Mouse (Mus musculus): ENCODE data around the gene Cfap44. TPM values are rescaled to one million over a fixed set of nuclear protein-coding genes. Genes with fewer than 3 reads are reported as not detected.

Gene Cfap44
- 0.04 and 0.21 TPM in 2 replicates for polyA plus RNA-seq (2012; rRNA removed)

DNA sequence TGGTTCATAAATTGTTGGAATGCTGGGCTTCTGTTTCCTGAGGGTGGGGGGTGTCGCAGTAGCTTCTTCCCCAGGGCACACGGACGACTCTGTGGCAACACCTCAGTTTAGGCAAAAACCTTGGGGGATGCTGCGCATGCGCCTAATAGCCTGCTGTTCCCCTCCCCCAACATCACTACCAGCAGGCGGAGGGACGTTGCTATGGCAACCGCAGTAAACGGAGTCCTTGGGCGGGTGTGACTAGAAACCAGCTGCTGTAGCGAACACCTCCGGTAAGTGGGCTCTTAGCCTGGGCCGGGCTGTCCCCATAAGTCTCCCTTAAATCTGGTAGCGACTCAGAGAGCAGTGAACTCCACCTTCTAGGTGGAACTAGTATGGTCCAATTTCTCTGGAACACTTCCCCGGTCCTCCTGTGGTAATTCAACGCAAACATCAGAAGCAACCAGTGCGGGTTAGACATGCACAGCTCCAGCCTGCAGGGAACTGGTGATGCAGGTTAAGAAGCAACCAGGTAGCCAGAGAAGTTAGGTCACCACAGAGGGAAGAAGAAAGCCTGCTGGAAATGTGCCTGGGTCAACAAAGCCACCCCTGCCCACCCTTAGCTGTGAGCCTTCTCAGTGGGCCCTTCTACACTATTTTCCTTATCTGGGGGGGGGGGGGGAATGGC lies at the start of gene Cfap44:
TSS of gene Cfap44 (plus strand) at position 220 of the 667 bp plus-strand sequence.
- DNase-seq (ENCODE audit: low spot score): peak; percentile 25

- DNase-seq (ENCODE audit: low spot score): peak; percentile 86
Measured at GRCm38 (mm10) chr16:44347071-44347901, 47.3 kb upstream of the Cfap44 start, which contains the start of gene Spice1. TSS of gene Spice1 (plus strand) at chr16:44347121.

DNA sequence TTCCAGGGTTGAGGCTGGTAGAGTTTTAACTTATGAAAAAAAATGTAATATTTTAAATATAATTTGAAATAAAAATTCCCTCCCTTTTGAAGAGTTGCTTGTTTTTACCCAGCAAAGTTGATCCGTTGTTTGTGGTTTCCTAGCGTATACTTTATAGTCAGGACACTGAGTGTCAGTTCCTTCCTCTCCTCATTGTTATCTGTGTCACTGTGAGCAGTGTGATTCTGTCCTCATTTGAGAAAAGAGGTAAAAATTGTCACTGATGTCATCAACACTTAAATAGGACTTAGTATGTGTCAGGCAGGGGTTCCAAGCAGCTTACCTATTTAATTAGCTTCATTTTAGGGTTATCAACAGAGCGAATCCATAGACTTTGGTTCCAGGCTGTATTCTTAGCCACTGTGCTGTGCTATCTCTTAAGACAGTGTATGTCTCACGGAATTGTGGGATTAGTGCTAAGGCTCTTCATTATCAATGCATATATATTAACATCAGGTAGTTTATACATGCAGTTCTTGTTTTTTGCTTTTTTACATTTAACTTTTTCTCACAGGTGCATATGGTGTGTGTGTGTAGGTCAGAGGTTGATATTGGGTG lies 44.7 kb upstream of the Cfap44 start:
- DNase-seq (ENCODE audit: low spot score): no peak

- no peak for DNase-seq (ENCODE audit: low spot score)
Measured at GRCm38 (mm10) chr16:44356291-44356690, 38.3 kb upstream of the Cfap44 start.

DNA sequence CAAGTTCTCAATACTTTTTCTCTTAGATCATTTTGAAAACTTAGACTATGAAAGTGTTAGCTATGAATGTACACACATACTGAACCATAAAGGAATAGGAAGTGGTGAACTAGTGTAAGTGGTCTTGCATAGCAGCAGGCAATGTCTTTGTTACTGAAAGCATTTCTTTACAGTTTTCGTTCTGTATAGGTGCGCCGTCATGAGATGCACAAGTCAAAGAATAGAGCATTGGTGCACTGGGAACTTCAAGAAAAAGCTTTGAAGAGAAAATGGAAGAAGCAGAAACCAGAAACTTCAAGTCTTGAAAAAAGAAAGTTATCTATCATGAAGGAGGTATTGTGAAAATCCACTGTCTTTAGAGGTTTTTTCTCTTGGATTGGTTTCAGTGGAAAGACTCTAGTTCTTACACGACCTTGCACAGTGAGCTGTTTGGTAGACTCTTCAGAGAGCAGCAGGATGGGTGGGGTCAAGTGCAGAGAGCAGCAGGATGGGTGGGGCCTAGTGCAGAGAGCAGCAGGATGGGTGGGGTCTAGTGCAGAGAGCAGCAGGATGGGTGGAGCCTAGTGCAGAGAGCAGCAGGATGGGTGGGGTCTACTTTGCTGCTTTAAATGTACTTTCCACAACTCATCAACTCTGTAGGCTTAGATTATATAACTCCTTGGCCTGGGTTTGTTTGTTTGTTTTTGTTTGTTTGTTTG lies 36.9 kb upstream of the Cfap44 start:
- no peak for DNase-seq (ENCODE audit: low spot score)

DNA sequence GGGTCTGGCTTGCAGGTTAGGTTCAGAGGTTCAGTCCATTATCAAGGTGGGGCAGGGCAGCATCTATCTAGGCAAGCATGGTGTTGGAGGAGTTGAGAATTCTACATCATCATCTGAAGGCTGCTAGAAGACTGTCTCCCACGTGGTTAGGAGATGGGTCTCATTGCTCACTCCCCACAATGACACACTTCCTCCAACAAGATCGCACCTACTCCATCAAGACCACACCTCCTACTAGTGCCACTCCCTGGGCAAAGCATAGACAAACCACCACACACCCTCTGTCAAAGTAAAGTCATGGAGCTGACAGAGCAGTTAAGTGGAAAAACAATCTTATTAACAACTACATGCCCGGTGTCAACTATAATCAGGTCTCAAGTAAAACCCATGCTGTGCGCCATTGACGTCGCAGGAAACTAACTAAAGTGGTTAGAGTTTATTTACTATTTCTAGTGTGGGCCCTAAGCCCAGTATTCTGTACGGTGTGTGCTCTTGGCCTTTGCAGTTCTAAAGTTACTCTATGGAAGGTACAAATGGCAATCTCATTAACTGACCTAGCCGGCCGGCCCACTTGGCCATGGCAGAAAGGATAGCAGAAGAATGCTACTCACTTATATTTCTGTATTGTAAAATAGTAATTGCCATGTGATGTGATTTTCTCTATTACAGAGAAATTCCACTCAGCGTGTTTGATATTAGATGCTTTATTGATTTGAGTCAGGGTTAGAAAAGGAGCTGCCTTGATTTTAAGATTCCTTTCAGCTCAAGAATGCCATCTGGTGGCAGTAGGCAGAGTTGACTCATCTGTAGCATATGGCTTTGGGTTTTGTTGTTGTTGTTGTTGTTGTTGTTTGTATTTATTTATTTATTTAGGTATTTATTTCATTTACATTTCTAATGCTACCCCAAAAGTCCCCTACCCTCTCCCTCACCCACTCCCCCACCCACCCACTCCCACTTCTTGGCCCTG lies 32.4 kb upstream of the Cfap44 start:
- no peak for DNase-seq (ENCODE audit: low spot score)

- DNase-seq (ENCODE audit: low spot score): no peak
Measured at GRCm38 (mm10) chr16:44365522-44365921, 29.1 kb upstream of the Cfap44 start.

DNA sequence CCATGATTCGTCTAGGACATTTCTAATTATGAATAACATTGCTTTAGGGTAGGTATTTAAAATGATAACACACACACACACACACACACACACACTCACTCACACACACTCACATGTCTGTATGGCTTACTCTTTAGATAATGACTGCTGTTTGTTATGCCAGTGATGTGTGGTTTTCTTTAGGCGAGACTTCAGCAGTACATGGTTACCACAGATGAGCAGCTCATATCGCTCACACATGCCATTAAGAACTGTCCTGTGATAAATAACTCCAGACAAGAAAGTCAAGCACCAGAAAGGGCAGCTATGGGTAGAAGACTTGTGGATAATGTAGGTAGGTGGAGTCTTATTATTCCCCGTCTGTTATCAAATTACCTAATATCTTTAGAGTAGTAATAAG lies 19.1 kb upstream of the Cfap44 start:
- DNase-seq (ENCODE audit: low spot score): no peak

DNA sequence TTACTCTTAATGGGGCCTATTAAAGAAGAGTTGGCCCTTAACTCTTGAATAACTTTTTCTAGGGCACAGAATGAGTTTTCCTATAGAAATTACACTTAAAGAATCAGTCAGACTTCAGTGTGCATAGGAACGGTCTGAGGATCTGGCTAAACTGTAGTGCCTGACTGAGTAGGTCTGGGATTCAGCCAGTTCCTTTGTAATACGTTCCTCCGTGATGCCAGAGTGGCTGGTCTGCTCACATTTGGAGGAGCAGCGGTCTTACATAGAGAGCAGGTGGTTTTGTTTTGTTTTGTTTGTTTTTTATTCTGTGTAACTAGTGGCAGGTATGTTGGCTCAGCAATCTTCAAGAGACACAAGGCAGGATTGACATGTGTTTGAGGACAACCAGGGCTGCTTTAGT lies 14.6 kb upstream of the Cfap44 start:
- no peak for DNase-seq (ENCODE audit: low spot score)

DNA sequence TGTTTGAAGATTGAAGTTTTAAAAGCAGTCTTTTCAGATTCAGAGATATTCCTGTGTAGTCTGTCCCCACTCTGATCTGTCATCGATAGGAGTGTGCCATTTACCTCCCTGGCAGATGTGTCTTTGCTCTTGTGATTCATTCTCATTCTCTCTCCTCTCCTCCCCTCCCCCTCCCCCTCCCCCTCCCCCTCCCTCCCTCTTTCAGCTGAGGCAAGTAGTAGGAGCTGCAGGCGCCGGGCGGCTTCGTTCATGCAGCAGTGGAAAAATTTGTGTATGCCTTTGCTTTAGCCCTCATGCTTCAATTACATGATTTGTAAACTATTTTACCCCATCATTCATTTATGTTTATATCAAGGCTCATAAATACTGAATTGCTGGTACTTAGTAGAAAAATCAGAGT lies 13.0 kb upstream of the Cfap44 start:
- no peak for DNase-seq (ENCODE audit: low spot score)

- no peak for DNase-seq (ENCODE audit: low spot score)
Measured at GRCm38 (mm10) chr16:44383549-44383948, 11.0 kb upstream of the Cfap44 start.

DNA sequence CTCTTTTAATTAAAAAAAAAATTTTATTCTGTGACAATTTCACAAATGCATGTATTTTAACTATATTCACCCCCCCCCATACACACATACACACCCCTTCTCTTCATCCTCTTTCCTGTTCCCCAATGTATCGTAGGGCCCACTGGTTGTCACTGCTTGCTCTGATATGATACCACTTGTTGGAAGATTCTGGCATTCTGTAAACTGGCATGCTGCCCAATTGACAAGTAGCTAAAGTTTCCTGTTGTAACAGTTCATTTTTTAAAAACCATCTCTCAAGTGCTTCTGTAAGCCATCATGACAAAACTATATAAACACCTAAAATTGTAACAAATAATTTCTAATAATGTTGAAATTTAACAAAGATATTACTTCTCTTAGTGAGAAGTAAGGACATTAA lies 10.3 kb upstream of the Cfap44 start:
- DNase-seq (ENCODE audit: low spot score): no peak

GRCm38 (mm10) chr16:44391877-44392548 lies 2.6 kb upstream of the Cfap44 start:
- DNase-seq (ENCODE audit: low spot score): no peak

GRCm38 (mm10) chr16:44404933-44405332 lies 10.3 kb downstream of the Cfap44 start:
- DNase-seq (ENCODE audit: low spot score): no peak

- no peak for DNase-seq (ENCODE audit: low spot score)
Measured at GRCm38 (mm10) chr16:44407211-44407610, 12.6 kb downstream of the Cfap44 start.

DNA sequence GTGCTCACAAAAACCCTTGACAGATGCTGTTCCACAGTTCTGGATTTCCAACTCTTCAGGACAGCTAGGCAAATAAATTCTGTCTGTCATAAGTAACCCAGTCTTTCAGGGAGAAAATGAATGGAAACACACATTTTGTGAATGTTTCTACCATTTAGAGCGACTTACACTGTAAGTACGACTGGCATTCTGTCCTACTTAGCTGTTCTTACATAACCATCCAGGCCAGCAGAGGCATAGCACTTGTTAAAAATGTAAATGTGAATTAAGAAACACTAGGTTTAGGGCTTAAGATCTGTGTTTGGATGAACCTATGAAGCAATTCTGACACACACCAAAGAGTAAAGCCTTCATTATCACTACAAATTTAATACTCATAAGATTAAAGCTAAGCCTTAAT lies 13.7 kb downstream of the Cfap44 start:
- DNase-seq (ENCODE audit: low spot score): no peak

GRCm38 (mm10) chr16:44410176-44410575 lies 15.6 kb downstream of the Cfap44 start:
- no peak for DNase-seq (ENCODE audit: low spot score)

DNA sequence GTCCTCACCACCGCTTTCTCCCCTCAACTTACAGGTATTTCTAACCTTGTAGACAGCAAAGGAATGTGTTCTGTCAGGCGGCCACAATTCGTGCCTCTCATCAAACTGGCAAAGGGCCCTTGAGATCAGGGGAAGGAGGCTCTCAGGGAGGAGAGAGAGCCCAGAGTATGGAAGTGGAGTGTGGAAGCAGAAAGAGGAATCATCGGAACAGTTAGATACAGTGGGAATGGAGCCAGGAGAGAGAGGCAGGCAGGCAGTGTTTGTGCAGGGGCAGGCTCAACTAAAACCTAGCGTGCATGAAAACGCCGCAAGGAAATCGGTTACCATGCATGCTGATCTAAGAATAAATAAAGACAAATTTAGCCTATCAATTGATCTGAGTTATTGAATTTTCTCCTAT lies 23.0 kb downstream of the Cfap44 start:
- no peak for DNase-seq (ENCODE audit: low spot score)

- DNase-seq (ENCODE audit: low spot score): no peak
Measured at GRCm38 (mm10) chr16:44421735-44422134, 27.1 kb downstream of the Cfap44 start.

- no peak for DNase-seq (ENCODE audit: low spot score)
Measured at GRCm38 (mm10) chr16:44423499-44423898, 28.9 kb downstream of the Cfap44 start.
